Mouse (Mus musculus): ENCODE results near the gene 4933427I04Rik. TPM values are rescaled to one million over a fixed set of nuclear protein-coding genes. Genes with fewer than 3 reads are reported as not detected.

Gene 4933427I04Rik
- polyA plus RNA-seq, 1 experiment from 2014 or later: not detected

GRCm38 (mm10) chr4:123894295-123894694 lies 34.8 kb downstream of the 4933427I04Rik start:
- Histone ChIP-seq H3K9ac (replicated peaks) (no peak overlapping the region), H3K4me1 (replicated peaks) (no peaks in the 10 kb centered on the region), H3K27ac (no peak overlapping the region), H3K27me3 (no peaks in the 10 kb centered on the region), H3K36me3 (no peaks in the 10 kb centered on the region), H3K4me3 (replicated peaks) (no peak overlapping the region), H3K9me3 (no peaks in the 10 kb centered on the region), H3K4me2 (no peak overlapping the region)
- no peak for ATAC-seq (ENCODE audit: insufficient number of reproducible peaks, insufficient read depth, low FRiP score, low TSS enrichment, low read depth)
- WGBS: 85% methylated on average over 4 of the region's 4 CpGs

DNA sequence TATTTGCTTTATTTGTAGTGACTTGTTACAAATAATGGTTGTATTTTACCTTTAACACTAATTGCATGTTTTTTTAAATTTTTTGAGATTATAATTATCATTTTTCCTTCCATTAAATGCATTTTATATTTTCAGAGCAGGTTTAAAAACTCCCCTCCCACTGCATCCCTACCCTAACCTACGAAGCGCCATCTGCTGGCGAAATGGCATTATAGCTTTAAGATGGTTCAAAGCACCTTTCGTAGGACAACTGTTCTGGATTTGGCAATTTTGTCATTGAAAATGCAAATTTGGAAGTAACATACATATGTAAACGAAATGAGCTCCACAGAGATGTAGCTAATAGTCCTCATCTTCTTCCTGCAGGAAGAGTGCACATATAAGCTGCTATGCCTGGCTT lies 39.2 kb downstream of the 4933427I04Rik start:
- Histone ChIP-seq H3K36me3 (no peaks in the 10 kb centered on the region), H3K4me2 (no peak overlapping the region), H3K4me3 (replicated peaks) (no peak overlapping the region), H3K9ac (replicated peaks) (no peak overlapping the region), H3K27me3 (no peaks in the 10 kb centered on the region), H3K9me3 (no peaks in the 10 kb centered on the region), H3K4me1 (replicated peaks) (no peaks in the 10 kb centered on the region), H3K27ac (no peak overlapping the region)
- WGBS: 13% methylated on average over 5 of the region's 5 CpGs
- ATAC-seq (ENCODE audit: insufficient number of reproducible peaks, insufficient read depth, low FRiP score, low TSS enrichment, low read depth): no peak

DNA sequence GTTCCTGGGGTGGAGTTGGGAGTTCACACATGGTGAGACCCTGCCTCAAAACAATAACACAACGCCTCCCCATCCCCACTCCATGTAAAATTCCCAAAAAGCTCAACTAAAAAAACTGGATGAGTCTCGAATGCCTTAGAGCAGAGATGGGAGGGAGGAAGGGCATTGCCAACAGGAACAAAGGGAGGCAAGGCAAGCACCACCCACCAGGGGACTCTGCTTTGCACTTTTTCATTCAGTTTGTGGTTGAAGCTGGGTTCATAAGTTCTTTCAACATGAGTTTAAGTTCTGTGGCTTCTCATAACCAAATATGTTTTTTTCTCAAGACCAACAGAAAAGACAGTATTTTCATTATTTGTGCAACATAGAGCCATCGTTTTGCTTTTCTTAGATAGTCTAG lies 44.0 kb downstream of the 4933427I04Rik start:
- no peak for ATAC-seq (ENCODE audit: insufficient number of reproducible peaks, insufficient read depth, low FRiP score, low TSS enrichment, low read depth)
- WGBS: 72% methylated on average over 3 of the region's 3 CpGs
- Histone ChIP-seq H3K27ac (no peak overlapping the region), H3K4me2 (no peak overlapping the region), H3K4me1 (replicated peaks) (peaks cover 8% of the 10 kb centered on the region), H3K9me3 (no peaks in the 10 kb centered on the region), H3K9ac (replicated peaks) (no peak overlapping the region), H3K27me3 (no peaks in the 10 kb centered on the region), H3K36me3 (no peaks in the 10 kb centered on the region), H3K4me3 (replicated peaks) (no peak overlapping the region)

DNA sequence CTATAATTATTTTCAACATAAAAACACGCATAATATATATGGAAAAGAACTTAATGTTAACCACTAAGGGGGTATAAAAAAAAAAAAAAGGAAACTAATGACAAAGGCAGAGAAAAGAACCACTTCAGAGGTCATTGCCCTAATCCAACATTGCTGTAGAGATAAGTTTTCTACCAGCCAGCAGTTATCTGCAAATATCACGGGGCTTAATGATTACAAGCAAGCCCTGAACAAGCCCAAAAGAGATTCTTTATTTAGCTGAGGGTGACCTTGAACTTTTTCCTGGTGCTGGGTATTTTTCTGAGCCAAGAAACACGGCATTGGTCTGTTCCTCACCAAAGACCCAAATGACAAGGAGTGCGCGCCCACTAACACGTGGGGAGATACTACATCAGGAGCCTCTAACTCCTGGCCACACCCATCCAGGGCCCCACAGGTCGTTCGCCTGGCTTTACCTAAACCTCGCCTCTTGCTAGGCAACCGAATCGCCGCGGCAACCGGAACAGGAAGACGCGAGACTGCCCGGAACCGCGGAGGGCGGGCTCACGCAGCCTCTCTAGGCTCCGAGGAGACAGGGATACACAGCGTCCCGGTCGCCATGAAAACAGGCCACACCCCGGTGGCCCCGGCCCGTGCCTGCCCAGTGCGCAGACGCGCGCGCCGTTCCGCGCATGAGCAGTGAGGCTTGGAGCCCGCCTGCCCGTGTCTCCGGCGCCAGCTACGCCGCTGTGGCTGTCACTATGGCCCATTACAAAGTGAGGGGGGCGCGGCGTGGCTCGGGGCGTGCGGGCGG lies 45.0 kb downstream of the 4933427I04Rik start, which contains the start of gene Mycbp:
Gene Mycbp (plus strand): TSS at position 500 of the 793 bp plus-strand sequence.
- peak within 1 kb of the TSS; percentile 83 for H3K27ac ChIP-seq
- H3K36me3 ChIP-seq: peaks cover 11% of the 10 kb centered on the region; the same call in 1 of the 2 replicates
- 2% methylated on average over 49 of the region's 49 CpGs for WGBS
- H3K27me3 ChIP-seq: no peaks in the 10 kb centered on the region
- H3K9ac ChIP-seq (replicated peaks): peak within 1 kb of the TSS; percentile 72
- no peaks in the 10 kb centered on the region for H3K9me3 ChIP-seq
- peak within 1 kb of the TSS; percentile 84 for H3K4me3 ChIP-seq (replicated peaks)
- H3K4me2 ChIP-seq: peak within 1 kb of the TSS; percentile 74
- H3K4me1 ChIP-seq (replicated peaks): peaks cover 8% of the 10 kb centered on the region
- ATAC-seq (ENCODE audit: insufficient number of reproducible peaks, insufficient read depth, low FRiP score, low TSS enrichment, low read depth): peak; percentile 100

GRCm38 (mm10) chr4:123905126-123905668 lies 45.7 kb downstream of the 4933427I04Rik start:
- H3K9me3 ChIP-seq: no peaks in the 10 kb centered on the region
- peak overlapping the region; percentile 72 for H3K9ac ChIP-seq (replicated peaks)
- H3K4me2 ChIP-seq: peak overlapping the region; percentile 74
- no peak; the same call in none of the 2 replicates for ATAC-seq (ENCODE audit: insufficient number of reproducible peaks, insufficient read depth, low FRiP score, low TSS enrichment, low read depth)
- WGBS: under 1% methylated on average over 53 of the region's 53 CpGs
- no peaks in the 10 kb centered on the region for H3K27me3 ChIP-seq
- H3K4me1 ChIP-seq (replicated peaks): peaks cover 8% of the 10 kb centered on the region
- peaks cover 18% of the 10 kb centered on the region; the same call in 1 of the 2 replicates for H3K36me3 ChIP-seq
- peak overlapping the region; percentile 83 for H3K27ac ChIP-seq
- H3K4me3 ChIP-seq (replicated peaks): peak overlapping the region; percentile 84

- H3K27ac ChIP-seq: no peak overlapping the region
- no peak overlapping the region for H3K9ac ChIP-seq (replicated peaks)
- ATAC-seq (ENCODE audit: insufficient number of reproducible peaks, insufficient read depth, low FRiP score, low TSS enrichment, low read depth): no peak
- H3K36me3 ChIP-seq: peaks cover 48% of the 10 kb centered on the region
- H3K9me3 ChIP-seq: no peaks in the 10 kb centered on the region
- H3K4me3 ChIP-seq (replicated peaks): no peak overlapping the region
- H3K4me1 ChIP-seq (replicated peaks): peaks cover 7% of the 10 kb centered on the region
- no peak overlapping the region for H3K4me2 ChIP-seq
- H3K27me3 ChIP-seq: no peaks in the 10 kb centered on the region
- 92% methylated on average over 4 of the region's 4 CpGs for WGBS
Measured at GRCm38 (mm10) chr4:123911503-123911902, 52.0 kb downstream of the 4933427I04Rik start.

DNA sequence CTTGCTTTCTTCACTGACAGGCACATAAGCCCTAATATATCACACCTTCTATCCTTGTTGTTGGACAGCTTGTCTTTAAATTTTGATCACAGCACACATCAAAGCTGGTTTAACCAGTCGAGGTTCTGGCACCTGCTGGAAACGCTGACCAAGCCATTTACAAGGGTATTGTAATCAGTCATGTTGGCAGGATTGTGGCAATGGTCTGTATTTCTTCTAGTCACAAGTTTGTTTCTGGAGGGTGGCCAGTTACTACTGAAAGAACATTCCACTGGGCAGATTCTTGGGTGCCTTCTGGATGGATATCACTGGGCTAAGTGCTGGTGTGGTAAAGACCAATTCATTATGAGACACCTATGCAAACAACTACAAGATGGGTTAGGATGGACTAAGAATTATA lies 53.0 kb downstream of the 4933427I04Rik start:
- no peak overlapping the region for H3K9ac ChIP-seq (replicated peaks)
- ATAC-seq (ENCODE audit: insufficient number of reproducible peaks, insufficient read depth, low FRiP score, low TSS enrichment, low read depth): no peak
- H3K4me2 ChIP-seq: no peak overlapping the region
- no peak overlapping the region for H3K27ac ChIP-seq
- no peaks in the 10 kb centered on the region for H3K27me3 ChIP-seq
- no peak overlapping the region for H3K4me3 ChIP-seq (replicated peaks)
- peaks cover 7% of the 10 kb centered on the region for H3K4me1 ChIP-seq (replicated peaks)
- H3K9me3 ChIP-seq: no peaks in the 10 kb centered on the region
- H3K36me3 ChIP-seq: peaks cover 48% of the 10 kb centered on the region
- 66% methylated on average over 2 of the region's 2 CpGs for WGBS

Other genes starting within 250 kb of the 4933427I04Rik start
- 61.5 and 62.1 TPM in 2 replicates for gene Macf1, start 175.3 kb upstream of the 4933427I04Rik start, polyA plus RNA-seq (2016; fragmentation: Nextera tagmentation; extraction: Ambion mirVana)
- 337 and 345 TPM in 2 replicates for gene Ndufs5, start 141.5 kb upstream of the 4933427I04Rik start, polyA plus RNA-seq (2016; fragmentation: Nextera tagmentation; extraction: Ambion mirVana)
- 67.8 and 71.7 TPM in 2 replicates for gene Akirin1, start 109.3 kb upstream of the 4933427I04Rik start, polyA plus RNA-seq (2016; fragmentation: Nextera tagmentation; extraction: Ambion mirVana)
- 2.1 and 3.3 TPM in 2 replicates for gene Rhbdl2, start 71.8 kb upstream of the 4933427I04Rik start, polyA plus RNA-seq (2016; fragmentation: Nextera tagmentation; extraction: Ambion mirVana)
- gene Mycbp, start 45.2 kb downstream of the 4933427I04Rik start, polyA plus RNA-seq (2016; fragmentation: Nextera tagmentation; extraction: Ambion mirVana): 64.0 and 65.2 TPM in 2 replicates
- gene Rragc, start 57.8 kb downstream of the 4933427I04Rik start, polyA plus RNA-seq (2016; fragmentation: Nextera tagmentation; extraction: Ambion mirVana): 55.1 and 58.6 TPM in 2 replicates
- not detected in 2 replicates for gene 4930535I16Rik, start 58.3 kb downstream of the 4933427I04Rik start, polyA plus RNA-seq (2016; fragmentation: Nextera tagmentation; extraction: Ambion mirVana)

Data from limb, embryonic 12.5 days (tissue).